Mouse (Mus musculus) adrenal gland, postnatal 4 days (tissue): ENCODE results near the gene Trim69. TPM values are rescaled to one million over a fixed set of nuclear protein-coding genes. Genes with fewer than 3 reads are reported as not detected.

ENCODE experiments used
- DNase-seq, 2 experiments: peaks; one replicate each; pipeline ENCODE4 v3.0.0; 2021 to 2022; ENCODE audit warnings: low spot score in 2 of 2, mixed read lengths in 2 of 2
- long read RNA-seq, 2 experiments: library from polyadenylated mRNA; stranded (forward); transcript quantifications; one replicate each; pipeline ENCODE4 v2.0.0; 2021
- total RNA-seq, 2 experiments: library from RNA; stranded (reverse); gene quantifications; 2 replicates each; pipeline ENCODE4 v1.2.3; 2021

Gene Trim69
- not detected for total RNA-seq
- long read RNA-seq, experiment 1 = 0 reads
- long read RNA-seq, experiment 2 = 0 reads

DNA sequence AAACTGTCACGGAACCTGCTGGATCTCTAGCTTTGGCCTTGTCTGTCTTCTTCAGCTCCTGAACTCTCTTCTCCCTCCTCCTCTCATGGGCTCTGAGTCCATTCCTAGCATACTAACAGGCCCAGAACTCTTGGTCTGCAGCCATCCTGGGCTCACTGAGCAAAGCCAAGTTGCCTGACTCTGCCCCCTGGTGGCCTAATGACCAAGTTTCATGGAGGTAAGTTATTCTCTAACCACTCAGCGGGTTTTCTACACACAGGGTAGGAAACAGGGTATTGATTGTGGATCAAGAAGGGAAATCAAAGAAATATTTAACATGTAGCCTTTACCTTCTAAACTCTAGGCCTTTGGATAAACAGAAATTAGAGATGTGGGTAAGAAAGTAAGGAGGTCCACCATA is at the start of gene Trim69:
TSS of gene Trim69 (plus strand) at position 21 of the 400 bp plus-strand sequence.
- peak; percentile 54 to 60 for DNase-seq

DNA sequence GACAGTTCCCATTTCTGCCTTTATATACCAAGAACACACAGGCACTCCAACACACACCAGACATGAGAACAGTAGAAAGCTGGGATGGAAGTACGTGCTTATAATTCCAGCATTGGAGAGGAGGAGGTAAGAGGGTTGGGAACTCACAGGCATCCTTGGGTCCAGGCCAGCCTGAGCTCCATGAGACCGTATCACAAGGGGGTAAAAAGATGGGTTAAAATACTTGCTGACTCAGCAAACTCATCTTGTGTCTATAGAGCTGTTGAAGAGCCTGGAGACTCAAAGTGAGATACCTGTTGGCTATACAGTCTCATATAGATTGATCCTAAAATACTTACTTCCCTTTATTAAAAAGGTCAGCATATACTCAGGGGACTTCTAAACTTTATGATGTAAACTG is 43.6 kb upstream of the Trim69 start:
- DNase-seq = no peak

DNA sequence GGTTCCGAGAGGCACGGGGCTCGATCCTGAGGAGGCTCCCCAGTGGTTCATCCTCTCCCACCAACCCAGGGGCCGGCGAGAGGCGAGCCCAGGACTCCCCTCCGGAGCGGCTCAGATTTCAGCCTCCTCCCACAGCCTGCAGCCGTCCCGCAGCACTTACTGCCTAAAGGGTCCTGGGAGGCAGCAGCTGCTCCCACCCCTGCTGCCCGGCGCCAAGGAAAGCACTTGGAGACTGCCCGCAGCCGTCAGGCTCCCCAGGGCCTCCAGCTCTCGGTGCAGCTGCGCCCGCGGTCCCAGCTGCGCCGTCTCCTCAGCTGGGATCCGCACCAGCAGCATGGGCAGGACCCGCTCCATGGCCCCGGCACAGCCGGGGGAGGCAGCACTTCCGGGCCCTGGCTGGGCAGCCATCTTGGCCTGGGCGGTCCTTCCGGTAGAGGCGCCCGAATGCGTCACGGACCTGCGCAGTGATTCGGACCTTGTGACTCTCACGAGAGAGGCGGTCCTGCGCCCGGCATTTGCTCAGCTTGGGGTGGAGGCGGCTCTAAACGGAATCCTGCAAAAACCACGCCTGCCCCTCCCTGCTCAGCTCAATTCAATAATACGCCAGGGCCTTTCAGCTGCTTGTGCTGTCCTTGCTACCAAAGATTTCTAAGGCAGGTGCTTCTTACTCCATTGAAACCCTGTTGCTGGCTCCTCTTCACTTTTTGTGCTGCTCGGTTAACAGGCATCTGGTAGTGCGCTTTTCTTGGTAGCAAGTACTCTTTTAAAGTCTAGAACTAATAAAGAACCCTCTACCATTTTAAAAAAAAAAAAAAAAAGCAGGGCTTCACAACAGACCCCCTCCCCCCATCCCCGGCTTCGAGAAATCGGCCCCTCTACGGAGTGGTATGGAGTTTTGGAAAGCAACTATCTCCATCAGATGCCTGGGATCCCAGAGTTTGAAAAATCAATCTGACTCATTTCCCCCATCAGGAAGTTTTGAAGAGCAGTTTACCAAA is 42.2 kb upstream of the Trim69 start, which contains the start of gene Spg11:
TSS of gene Spg11 (minus strand) at position 426 of the 998 bp plus-strand sequence.
- DNase-seq = peak; percentile 94 to 97

DNA sequence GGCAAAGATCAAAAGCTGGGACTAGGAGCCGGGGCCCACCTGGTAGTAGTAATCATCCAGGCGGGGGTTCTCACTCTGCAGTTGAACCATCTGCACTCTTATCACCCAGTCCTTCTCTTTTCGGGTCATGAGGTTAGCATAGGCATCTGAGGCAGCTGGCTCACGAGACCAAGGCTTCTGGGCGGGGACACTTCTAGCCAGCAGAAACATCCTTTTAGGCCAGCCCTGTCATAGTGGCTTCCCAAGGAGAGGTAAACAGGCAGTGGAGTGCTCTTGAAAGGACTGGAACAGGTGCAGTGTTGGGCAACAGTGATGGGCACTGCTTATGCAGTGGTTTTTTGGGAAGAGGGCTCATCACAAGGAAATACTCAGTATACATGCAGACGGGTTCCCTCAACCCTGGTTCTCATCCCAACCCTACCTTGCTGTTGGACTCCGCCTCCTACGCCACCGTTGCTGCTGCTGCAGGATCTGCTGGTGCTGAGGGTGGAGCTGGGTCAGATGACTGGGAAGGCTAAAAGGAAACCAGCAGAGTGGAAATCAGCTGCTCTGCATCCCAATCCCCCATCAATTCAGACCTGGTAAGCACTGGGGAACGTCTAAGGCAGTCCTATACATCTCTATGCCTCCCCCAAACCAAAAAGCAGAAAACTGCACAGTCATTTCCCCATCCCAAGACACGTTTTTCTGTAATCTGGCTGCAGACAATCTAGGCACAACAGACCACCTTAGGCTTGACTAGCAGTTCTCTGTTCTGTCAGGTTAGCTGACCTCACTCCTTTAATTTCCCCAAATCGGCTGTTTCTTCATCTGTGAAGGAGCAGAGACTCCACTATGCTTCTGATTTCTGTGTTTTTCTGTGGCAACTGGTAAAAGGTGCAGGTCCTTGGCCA is 34.6 kb upstream of the Trim69 start:
- DNase-seq = no peak

DNA sequence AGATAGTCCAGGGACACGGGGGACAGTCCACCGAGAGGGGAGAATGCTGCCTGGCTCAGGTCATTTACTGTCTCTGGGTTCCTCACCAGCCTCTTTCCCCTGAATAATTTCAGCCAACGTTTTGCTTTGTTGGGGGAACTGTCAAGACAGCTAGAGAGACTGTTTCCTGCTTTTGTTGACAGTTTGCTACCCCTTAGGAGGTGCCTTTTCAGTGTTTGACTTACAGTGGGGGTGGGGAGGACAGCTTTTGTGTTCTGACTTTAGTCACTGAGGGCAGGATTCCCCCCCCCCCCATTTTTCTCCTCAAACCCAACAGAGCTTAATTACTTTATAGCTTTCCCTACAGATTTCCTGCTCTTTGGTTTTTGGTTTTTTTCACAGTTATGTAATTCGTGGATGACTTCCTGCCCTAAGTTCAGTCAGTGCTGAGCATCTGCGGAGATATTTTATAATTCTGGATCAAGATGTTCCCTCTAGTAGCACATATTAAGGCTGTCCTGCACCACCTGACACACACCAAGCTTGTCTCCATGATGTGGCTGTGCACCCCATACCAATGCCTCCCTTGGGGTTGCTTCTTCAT is 33.6 kb upstream of the Trim69 start:
- DNase-seq = no peak

DNA sequence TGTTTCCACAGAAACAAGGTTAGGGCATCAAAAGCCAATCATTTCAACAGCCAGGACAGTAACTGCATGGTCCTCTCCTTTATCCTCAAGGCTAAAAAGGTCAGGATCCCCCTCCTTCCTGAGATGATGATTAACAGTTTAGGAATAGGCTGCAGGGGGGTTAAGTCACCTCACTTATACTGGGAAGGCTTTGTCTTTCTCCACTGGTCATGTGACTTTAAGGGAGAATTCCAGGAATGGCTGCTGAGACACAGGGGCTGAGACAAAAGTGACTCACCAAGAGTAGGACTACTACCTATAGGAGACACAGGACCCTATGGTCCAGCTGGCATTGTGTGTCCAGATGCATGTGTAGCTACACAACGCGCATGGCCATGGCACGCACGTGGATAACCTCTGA is 32.9 kb upstream of the Trim69 start:
- no peak for DNase-seq

DNA sequence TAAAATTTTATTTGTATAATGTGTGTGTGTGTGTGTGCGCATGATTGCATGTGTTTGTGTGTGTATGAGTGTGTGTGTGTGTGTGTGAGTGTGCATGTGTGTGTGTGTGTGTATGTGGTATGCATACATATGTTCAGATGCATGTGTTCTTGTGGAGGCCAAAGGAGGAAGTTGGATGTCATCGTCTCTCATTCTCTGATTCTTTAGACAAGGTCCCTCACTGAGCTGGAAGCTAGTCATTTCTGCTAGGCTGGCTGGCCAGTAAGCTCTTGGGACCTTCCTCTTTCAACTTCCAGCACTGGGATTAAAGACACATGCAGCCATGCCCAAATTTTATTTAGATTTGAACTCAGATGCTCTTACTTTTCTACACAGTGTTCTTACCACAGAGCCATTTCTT is 28.4 kb upstream of the Trim69 start:
- no peak for DNase-seq

DNA sequence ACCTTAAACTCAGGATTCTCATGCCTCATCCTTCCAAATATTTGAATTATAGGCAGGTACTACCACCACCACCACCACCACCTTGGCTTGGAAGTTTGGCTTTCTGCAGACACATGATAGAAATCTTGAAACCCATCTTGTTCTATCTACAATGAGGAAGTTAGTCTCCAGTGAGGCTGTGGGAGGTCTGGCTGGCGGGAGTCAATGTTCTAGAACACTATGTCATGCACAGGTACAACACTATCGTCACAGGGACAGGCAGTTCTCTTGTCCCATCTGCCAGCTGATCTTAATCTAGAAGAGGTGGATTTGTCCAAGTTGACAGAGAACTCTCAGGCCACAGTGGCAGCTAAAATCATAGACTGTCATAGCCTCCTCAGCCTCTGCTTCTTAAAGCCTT is 27.9 kb upstream of the Trim69 start:
- no peak for DNase-seq

DNA sequence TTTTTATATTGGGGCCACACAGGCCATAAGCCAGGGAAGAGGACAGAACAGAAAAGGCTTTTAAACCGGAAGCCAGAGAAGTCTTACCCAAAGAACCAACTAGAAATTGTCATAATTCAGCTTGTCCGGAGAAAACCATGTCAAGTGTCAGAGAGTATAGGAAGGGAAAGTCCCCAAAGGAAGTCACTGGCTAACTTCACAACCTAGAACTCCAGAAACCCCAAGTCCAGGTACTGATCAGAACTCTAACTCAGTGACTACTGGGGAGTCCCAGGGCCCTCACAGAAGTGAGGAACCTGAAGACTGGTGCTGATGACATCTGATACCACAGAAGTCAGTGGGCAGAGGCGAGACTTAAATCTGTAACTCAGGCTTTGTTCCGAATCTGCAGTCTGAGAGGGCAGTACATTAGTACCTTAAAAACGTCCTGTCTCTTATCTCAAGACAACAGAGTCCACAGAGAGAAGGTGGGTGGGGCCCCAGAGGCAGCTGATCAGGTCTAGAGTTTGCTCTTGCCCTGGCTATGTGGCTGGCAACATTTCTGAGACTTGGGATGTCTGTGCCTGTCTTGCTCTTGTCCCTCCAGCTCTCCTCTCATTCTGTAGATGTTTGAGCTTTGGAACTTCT is 22.5 kb upstream of the Trim69 start:
- DNase-seq = no peak

DNA sequence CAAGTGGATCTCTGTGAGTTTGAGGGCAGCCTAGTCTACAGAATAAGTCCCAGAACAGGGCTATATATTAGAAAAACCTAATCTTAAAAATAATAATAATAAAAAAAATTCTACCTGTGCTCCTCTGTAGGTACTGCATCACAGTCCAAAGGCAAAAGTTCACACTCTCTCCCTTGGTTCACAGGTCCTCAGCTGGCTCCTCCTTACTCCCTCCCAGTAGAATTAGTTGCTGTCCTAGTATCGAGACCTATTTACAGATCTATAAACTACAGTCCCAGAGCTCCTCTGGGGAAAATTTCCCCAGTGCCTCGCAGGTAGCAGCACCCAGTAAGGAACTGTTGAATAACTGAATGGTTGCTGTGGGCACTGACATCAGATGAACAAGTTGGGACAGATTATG is 19.7 kb upstream of the Trim69 start:
- DNase-seq = no peak

DNA sequence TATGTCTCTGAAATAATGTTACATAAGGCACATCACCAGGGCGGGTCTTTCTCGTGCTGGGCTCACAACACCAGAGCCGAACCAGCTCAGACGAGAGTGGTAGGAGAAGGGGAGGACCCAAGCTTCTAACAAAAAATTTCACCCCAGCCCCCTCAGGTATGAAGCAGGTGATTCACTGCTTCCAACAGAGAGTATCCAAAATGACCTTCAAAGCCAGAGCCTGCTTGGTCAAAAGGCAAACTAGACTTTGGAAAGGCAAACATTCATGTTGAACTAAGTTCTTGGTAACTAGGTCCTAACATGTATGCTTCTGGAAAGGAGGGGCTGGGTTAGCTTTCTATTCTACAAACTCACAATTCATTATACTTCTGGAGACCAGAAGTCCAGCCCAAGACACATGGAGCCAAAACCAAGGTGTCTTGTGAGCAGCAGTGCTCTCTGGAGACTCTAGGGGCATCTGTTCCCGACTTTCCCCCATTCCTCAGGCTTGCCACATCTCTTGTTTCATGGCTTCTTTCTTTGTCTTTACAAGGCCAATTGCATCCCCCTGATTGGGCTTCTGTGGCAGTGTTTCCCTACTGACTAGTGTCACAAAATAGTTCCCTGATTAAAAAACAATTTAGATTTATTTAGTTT is 19.1 kb upstream of the Trim69 start:
- no peak for DNase-seq

DNA sequence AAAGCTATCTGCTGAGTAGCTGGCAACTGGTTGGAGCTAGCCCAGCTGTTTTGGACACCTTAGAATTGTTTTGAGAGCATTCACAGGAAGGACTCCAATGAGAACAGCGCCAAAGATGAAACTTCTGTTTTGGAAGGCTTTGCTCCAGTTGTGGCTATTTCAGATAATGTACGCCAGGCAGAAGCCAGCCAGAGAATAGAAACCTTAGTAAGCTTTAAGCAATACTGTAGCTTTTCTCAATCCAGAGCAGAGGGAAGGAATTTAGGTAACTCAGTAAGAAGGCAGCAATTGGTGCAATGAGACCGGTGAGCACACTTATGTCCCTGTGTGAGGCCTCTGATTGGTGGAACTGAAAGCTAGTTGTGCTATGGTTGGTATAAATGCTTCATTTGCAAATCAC is 17.4 kb upstream of the Trim69 start:
- no peak for DNase-seq

DNA sequence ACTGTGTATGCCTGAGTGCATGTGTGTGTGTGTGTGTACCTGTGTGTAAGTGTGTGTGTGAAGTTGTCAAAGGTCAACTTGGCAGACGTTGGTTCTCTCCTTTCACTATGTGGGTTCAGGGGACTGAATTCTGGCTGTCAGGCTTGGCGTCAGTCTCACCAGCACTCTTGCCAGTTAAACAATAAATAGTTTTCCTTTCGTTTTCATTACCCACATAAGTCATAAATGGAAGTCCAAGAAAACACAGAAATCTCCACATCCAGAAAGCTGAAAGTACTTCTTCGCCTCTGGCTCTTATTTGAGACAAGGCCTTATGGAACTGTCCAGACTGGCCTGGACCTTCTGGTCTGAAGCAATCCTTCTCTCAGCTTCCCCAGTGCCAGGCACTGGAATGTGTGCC is 14.7 kb upstream of the Trim69 start:
- no peak for DNase-seq

DNA sequence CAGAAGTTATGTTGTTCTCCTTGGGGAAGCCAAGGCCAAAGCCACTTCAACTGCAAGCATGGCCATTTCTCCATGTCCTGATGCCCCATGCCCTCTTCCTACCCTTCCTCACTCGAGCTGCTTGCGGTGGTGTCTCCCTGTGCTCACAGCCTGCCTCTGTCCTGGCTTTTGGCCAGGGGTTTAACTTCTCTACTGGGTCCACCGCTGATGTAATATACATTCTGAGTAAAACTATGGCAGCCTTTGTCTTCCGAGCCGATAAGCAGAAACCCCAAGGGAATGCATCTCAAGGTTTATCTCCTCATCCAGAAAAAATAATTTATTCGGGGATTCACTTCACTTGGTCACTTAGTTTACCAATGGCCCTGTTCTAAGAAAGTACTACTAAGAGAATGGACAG is 13.8 kb upstream of the Trim69 start:
- DNase-seq = no peak

DNA sequence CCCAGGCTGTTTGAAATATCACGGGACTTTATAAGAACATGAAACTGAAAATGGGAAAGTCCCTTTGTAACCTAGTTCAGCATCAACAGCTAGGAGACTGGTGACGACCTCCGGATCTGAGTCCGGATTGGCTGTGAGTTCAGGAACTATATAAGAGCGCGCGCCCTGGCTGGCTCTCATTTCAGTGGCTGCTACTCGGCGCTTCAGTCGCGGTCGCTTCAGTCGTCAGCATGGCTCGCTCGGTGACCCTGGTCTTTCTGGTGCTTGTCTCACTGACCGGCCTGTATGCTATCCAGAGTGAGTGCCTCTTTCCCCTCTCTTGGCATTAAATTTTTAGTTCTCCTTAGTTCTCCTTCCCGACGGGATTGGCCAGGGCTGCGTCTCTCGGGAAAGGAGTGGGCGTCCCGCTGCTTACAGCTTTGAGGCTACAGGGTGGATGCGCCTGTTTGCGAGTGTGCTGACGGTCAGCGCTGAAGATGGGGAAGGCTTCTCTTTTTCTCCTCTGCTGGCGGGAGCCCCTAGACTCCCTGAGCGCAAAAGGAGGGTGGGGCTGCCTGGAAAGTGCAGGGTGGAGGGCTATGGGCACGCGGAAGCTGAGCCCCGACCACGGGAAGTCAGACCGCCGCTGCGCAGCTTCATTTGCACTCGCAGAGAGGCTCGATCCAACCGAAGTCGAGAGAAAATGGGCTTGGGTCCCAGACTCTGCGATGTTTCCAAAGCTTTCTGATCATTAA is 12.8 kb upstream of the Trim69 start, which contains the start of gene B2m:
TSS of gene B2m (plus strand) at position 179 of the 734 bp plus-strand sequence.
- DNase-seq = peak; percentile 84 to 88

DNA sequence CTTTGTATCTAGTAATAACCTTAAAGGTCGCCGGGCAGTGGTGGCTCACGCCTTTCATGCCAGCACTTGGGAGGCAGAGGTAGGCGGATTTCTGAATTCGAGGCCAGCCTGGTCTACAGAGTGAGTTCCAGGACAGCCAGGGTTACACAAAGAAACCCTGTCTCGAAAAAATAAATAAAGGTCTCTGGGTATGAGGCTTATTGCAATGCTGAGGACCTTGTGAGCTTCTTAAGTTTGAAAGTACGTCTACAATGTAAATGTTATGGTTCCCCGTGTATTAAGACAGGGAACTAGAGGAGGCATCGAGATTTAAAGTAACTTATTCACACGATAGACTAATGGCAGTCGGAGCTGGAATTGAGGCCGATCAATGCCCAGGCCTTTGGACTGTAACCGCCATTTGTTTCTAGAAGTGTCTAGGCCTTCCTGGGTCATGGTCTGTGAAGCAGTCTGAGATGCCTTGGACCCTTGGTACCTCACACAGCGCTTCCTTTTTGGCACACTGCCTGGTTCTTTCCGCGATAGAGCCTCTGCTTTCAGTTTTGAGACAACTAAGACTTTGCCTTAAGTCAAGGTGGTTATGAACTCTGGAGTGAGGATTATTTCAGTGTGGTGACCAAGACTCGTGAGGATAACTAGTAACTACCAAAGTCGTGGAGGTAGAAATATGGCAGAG is 12.1 kb upstream of the Trim69 start:
- DNase-seq = peak in 1 of 2 experiments; percentile 26

DNA sequence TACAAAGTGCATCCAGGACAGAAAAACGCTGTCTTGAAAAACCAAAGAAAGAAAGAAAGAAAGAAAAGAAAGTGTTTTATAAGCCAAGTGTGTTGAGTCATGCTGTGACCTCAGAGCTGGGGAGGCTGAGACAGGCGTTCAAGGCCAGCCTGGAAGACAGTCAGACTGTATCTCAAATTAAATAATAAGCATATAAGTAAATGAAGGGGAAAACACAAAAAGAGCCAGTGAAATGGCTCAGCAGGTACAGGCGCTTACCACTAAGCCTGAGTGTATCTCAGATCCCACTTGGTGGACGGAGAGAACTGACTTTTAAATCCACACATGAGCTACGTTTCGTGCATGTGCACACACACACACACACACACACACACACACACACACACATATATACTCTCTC is 11.2 kb upstream of the Trim69 start:
- no peak for DNase-seq

DNA sequence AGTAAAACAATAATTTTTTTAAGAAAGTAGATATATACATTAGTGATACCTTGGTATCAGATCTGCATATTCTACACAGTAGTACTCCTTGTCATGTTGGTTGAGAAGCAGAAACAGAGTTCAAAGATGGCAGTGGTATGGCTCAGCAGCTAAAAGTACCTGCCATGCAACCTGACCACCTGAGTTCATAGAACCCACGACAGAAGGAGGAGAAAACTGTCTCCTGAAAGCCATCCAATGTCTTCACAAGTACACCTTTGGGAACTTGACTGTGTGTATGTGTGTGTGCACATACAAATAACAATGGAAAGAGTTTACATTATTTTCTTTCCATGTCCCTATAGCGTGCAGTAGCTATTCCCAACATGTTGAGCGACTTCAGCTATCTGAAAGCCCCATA is 10.8 kb upstream of the Trim69 start:
- DNase-seq = no peak

DNA sequence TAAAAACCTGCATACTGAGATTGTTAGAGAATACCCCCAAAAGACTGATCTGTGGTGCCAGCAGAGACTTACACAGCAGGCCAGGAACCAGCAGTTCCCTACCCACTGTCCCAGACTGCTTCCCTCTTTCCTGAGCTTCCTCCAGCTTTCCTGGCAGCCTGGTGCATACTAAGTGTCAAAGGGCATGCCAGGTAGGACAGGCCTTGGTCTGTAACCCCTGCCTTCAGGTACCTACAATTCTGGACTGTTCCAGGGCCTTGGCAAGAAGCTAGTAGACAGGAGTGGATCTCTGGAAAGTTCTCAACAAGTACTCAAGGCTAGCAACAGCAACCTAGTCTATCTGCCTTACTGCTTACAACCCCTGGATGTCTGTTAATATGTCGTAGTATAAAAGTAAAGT is 9.3 kb upstream of the Trim69 start:
- no peak for DNase-seq
